Mouse (Mus musculus) forebrain, embryonic 15.5 days (tissue): ENCODE measurements around the gene Lad1. TPM values are rescaled to one million over a fixed set of nuclear protein-coding genes. Genes with fewer than 3 reads are reported as not detected.

Experiments used
- ATAC-seq: fragments of 200-750 bp; cut with Nextera tagmentation; replicated peaks from 2 replicates; pipeline ENCODE4 v1.8.0; 2017; ENCODE audit warnings: mild to moderate bottlenecking, moderate TSS enrichment, moderate library complexity
- H3K27ac ChIP-seq: fragments of 300-500 bp; sonication (generic); replicated peaks from 2 replicates; pipeline ENCODE4 v1.5.1; 2015; ENCODE audit warnings: mild to moderate bottlenecking, inconsistent platforms
- H3K27me3 ChIP-seq: fragments of 300-500 bp; sonication (generic); 2 replicates; pipeline ENCODE4 v1.6.1; 2015; ENCODE audit warnings: inconsistent platforms
- H3K36me3 ChIP-seq: fragments of 300-500 bp; sonication (generic); 2 replicates; pipeline ENCODE4 v1.6.1; 2015; ENCODE audit warnings: mild to moderate bottlenecking, inconsistent platforms
- H3K4me1 ChIP-seq: fragments of 300-500 bp; sonication (generic); 2 replicates; pipeline ENCODE4 v1.6.1; 2015; ENCODE audit warnings: inconsistent platforms
- H3K4me2 ChIP-seq: fragments of 300-500 bp; sonication (generic); replicated peaks from 2 replicates; pipeline ENCODE4 v1.6.1; 2015; ENCODE audit warnings: mild to moderate bottlenecking, inconsistent platforms
- H3K4me3 ChIP-seq: fragments of 300-500 bp; sonication (generic); 2 replicates; pipeline ENCODE4 v1.5.1; 2015; ENCODE audit warnings: mild to moderate bottlenecking, inconsistent platforms
- H3K9ac ChIP-seq: fragments of 300-500 bp; sonication (generic); replicated peaks from 2 replicates; pipeline ENCODE4 v1.6.1; 2015; ENCODE audit warnings: mild to moderate bottlenecking, inconsistent platforms
- H3K9me3 ChIP-seq: fragments of 300-500 bp; sonication (generic); 2 replicates; pipeline ENCODE4 v1.6.1; 2016; ENCODE audit warnings: inconsistent platforms
- WGBS: fragments of 180-500 bp; shearing (Covaris S2); methylation state at CpG from one replicate; pipeline ENCODE4 v1.1.7; 2015; ENCODE audit warnings: mixed read lengths; 5-methylcytosine and 5-hydroxymethylcytosine counted together
- polyA plus RNA-seq: library from polyadenylated mRNA; unstranded; fragments of >200 nt; fragmentation: Nextera tagmentation; extraction: Ambion mirVana; gene quantifications from 2 replicates; pipeline ENCODE4 v1.2.1, GENCODE M21; 2015

The Lad1 gene
- polyA plus RNA-seq, 1 experiment from 2014 or later: 0.37 TPM

DNA sequence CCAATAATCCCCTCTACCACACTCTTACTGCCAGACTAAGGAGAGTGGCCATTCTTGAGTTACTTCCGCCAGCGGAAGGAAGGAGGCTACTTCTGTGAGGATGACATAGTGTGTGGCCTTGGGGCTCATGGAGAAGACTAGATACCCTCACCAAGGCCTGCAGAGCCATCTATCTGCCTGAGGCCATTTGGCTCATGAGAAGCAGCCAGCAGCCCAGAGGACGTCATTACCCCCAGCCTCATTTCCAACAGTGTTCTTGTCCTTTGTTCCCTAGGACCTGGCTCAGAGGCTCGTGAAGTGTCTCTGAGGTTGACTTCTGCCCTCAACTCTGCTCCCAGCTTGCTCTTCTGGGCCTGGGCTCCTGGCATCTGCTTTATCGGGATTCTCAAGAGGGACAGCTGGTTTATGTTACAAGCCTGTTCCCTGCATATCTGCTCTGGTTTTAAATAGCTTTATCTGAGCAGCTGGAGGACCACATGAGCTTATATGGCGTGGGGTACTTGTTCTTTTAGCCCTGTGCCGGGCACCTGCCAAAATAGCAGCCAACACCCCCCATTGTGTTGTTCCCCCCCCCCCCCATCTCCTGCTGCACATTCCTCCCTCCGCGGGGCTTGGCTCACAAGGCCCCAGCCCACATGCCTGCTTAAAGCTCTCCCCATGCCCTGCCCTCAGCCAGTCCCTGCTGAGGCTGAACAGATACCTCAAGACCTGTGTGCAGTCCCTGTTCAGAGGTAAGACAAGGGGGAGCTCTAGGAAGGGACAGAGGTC lies 17.5 kb downstream of the Lad1 start, which contains the start of gene Tnnt2:
Gene Tnnt2 (plus strand): TSS at position 639 of the 768 bp plus-strand sequence.
- 49% methylated on average over 9 of the region's 9 CpGs for WGBS
- H3K4me2 ChIP-seq: no peak within 1 kb of the TSS
- H3K4me3 ChIP-seq: no peak within 1 kb of the TSS
- no peak for ATAC-seq
- H3K9me3 ChIP-seq: no peaks in the 10 kb centered on the region
- H3K4me1 ChIP-seq: no peaks in the 10 kb centered on the region
- no peak within 1 kb of the TSS for H3K27ac ChIP-seq
- H3K36me3 ChIP-seq: no peaks in the 10 kb centered on the region
- no peak within 1 kb of the TSS for H3K9ac ChIP-seq
- no peaks in the 10 kb centered on the region for H3K27me3 ChIP-seq

- Histone ChIP-seq H3K27ac (no peak overlapping the region), H3K36me3 (no peaks in the 10 kb centered on the region), H3K9ac (no peak overlapping the region), H3K4me3 (no peak overlapping the region), H3K4me1 (no peaks in the 10 kb centered on the region), H3K27me3 (no peaks in the 10 kb centered on the region), H3K9me3 (no peaks in the 10 kb centered on the region), H3K4me2 (no peak overlapping the region)
- no peak for ATAC-seq
- WGBS: 75% methylated on average over 4 of the region's 4 CpGs
These were observed 20.2 kb downstream of the Lad1 start for GRCm38 (mm10) chr1:135838626-135839025.

DNA sequence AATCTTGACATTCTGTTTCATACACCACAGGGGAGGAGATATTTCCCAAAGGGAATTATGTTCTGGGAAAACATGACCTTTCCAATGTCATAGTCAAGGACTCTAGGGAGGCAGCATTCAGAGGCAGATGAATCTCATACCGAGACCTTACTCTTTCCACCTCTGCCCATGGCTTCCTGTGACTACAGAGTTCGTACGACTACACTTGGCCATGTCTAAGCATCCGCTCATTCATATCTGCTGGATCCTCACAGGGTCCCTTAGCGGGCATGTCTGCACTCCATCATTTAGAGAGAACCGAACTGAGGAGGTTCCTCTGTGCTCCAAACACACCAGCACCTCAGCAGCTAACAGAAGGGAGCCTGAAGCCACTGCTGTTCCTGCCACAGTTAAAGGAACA lies 20.7 kb downstream of the Lad1 start:
- Histone ChIP-seq H3K27me3 (no peaks in the 10 kb centered on the region), H3K4me2 (no peak overlapping the region), H3K27ac (no peak overlapping the region), H3K4me3 (no peak overlapping the region), H3K9me3 (no peaks in the 10 kb centered on the region), H3K4me1 (no peaks in the 10 kb centered on the region), H3K9ac (no peak overlapping the region), H3K36me3 (no peaks in the 10 kb centered on the region)
- no peak for ATAC-seq
- 92% methylated on average over 6 of the region's 6 CpGs for WGBS

- no peak for ATAC-seq
- 75% methylated on average over 15 of the region's 15 CpGs for WGBS
- no peaks in the 10 kb centered on the region for H3K36me3 ChIP-seq
These were observed 22.4 kb downstream of the Lad1 start for GRCm38 (mm10) chr1:135840675-135841395.

GRCm38 (mm10) chr1:135843519-135844262 lies 25.3 kb downstream of the Lad1 start:
- no peak for ATAC-seq
- Histone ChIP-seq H3K27me3 (no peaks in the 10 kb centered on the region), H3K4me3 (no peak overlapping the region), H3K4me2 (no peak overlapping the region), H3K4me1 (no peaks in the 10 kb centered on the region), H3K9me3 (no peaks in the 10 kb centered on the region), H3K27ac (no peak overlapping the region), H3K36me3 (no peaks in the 10 kb centered on the region), H3K9ac (no peak overlapping the region)
- WGBS: 92% methylated on average over 10 of the region's 10 CpGs

More at GRCm38 (mm10) chr1:135840675-135841395, 22.4 kb downstream of the Lad1 start:
- no peak overlapping the region for H3K9ac ChIP-seq
- no peaks in the 10 kb centered on the region for H3K9me3 ChIP-seq
- no peak overlapping the region for H3K4me2 ChIP-seq
- no peak overlapping the region for H3K27ac ChIP-seq
- no peaks in the 10 kb centered on the region for H3K4me1 ChIP-seq
- H3K4me3 ChIP-seq: no peak overlapping the region
- no peaks in the 10 kb centered on the region for H3K27me3 ChIP-seq

DNA sequence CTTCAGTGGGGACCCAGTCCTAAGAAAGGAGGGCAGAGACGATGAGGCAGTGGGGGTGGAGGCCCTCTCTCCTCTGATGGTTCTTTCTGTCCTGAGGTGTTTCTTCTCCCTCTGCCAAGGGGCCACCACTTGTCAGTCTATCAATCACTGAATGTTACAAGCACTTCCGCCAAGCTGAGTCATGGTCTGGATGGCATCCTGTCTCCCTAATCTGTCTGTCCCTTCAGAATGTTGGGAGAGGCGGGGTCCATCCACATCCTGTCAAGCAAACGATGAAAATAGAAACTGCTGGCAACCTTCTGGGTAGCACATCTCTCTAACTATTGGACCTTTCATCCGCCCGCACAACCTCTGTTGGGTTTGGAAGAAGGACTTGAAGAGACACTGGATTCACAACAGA lies 26.1 kb downstream of the Lad1 start:
- Histone ChIP-seq H3K4me1 (no peaks in the 10 kb centered on the region), H3K4me3 (no peak overlapping the region), H3K9ac (no peak overlapping the region), H3K4me2 (no peak overlapping the region), H3K27ac (no peak overlapping the region), H3K36me3 (no peaks in the 10 kb centered on the region), H3K27me3 (no peaks in the 10 kb centered on the region), H3K9me3 (no peaks in the 10 kb centered on the region)
- WGBS: 88% methylated on average over 6 of the region's 6 CpGs
- no peak for ATAC-seq

DNA sequence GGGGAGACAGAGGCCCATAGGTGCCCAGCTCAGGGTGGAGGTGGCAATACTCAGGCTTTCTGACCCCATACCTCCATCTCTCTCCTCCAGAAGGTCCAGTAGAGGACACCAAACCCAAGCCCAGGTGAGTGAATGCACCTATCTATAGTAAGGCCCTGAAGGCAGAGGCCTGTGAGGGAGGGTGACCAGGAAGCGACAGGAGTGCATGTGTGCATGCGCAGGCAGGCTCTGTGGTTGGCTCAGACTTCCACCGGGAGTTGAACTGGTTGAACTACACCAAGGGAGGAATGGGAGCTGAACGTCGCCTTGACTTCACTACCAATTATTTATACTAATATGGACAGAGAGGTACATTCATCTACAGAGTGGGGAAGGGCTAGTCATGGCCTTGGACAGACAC lies 28.2 kb downstream of the Lad1 start:
- WGBS: 81% methylated on average over 5 of the region's 5 CpGs
- Histone ChIP-seq H3K4me3 (no peak overlapping the region), H3K4me2 (no peak overlapping the region), H3K9ac (no peak overlapping the region), H3K27ac (no peak overlapping the region), H3K9me3 (no peaks in the 10 kb centered on the region), H3K36me3 (no peaks in the 10 kb centered on the region), H3K27me3 (no peaks in the 10 kb centered on the region), H3K4me1 (no peaks in the 10 kb centered on the region)
- no peak for ATAC-seq

DNA sequence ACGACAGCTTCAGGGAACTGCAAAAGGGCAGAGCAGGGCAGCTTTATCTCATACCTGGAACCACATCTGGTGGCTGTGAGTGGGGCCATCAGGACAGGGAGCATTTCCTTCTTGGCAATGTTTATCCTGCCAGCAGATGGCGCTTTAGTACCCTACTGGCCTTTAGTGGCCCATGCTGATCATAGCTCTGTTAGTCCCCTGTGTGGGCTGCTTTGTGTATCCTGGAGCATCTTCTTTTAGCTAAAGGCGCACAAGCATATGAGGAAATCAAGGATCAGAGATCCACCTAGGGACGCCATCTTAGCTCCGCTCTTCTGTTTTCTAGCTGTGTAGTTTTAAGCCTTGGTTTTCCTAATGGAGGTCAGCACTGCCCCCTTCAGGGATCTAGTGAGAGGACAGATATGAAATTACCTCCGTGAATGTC lies 28.8 kb downstream of the Lad1 start:
- no peak for ATAC-seq
- Histone ChIP-seq H3K27ac (no peak overlapping the region), H3K4me2 (no peak overlapping the region), H3K9me3 (no peaks in the 10 kb centered on the region), H3K4me1 (peaks cover 3% of the 10 kb centered on the region), H3K9ac (no peak overlapping the region), H3K27me3 (no peaks in the 10 kb centered on the region), H3K36me3 (no peaks in the 10 kb centered on the region), H3K4me3 (no peak overlapping the region)
- WGBS: 25% methylated on average over 6 of the region's 6 CpGs

- Histone ChIP-seq H3K9me3 (no peaks in the 10 kb centered on the region), H3K27me3 (no peaks in the 10 kb centered on the region), H3K27ac (no peak overlapping the region), H3K36me3 (no peaks in the 10 kb centered on the region), H3K4me3 (no peak overlapping the region), H3K9ac (no peak overlapping the region), H3K4me1 (peaks cover 8% of the 10 kb centered on the region), H3K4me2 (no peak overlapping the region)
- 84% methylated on average over 17 of the region's 17 CpGs for WGBS
- no peak for ATAC-seq
These were observed 29.4 kb downstream of the Lad1 start for GRCm38 (mm10) chr1:135847611-135848351.

GRCm38 (mm10) chr1:135850722-135851512 lies 32.5 kb downstream of the Lad1 start:
- no peak for ATAC-seq
- Histone ChIP-seq H3K4me1 (peaks cover 8% of the 10 kb centered on the region), H3K4me2 (no peak overlapping the region), H3K9me3 (no peaks in the 10 kb centered on the region), H3K36me3 (no peaks in the 10 kb centered on the region), H3K27ac (no peak overlapping the region), H3K4me3 (no peak overlapping the region), H3K9ac (no peak overlapping the region), H3K27me3 (no peaks in the 10 kb centered on the region)
- WGBS: 72% methylated on average over 12 of the region's 12 CpGs
